Mouse (Mus musculus): ENCODE measurements at regions not wholly inside any gene's neighbourhood (a gene's known extent, or its start where the extent isn't known, plus 50 kb on each side); places are given as distances from the start of the nearest gene placed in this dataset.

DNA sequence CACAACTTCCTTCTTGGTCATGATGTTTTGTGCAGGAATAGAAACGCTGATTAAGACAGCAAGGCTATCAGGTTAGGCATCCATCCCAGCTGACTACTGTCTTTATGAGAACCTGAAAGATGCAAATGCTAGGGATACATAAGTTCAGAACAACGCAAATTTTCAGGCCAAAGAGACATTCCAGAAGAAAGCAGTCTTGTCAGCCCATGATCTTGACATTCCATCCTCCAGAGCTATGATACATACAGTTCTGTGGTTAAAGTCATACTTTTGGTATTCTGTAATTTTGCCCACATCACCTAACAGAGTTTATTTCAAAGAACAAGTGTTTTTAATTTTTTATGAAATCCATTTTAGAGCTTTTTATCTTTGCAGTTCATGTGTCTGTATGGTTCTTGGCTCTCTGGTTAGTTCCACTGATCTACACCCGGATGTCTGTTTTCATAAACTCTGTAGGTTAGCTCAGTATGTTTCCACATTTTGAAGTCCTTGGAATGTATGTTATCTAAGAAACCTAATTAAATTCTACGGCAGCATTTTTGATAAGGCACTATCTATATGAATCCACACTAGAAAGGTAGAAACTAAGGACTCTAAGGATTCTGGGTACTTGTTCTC lies 88.5 kb upstream of the Kcna4 start:
- 91% methylated on average over 4 of the region's 4 CpGs for WGBS
- H3K4me3 ChIP-seq = no peak overlapping the region
- no peaks in the 10 kb centered on the region for H3K27me3 ChIP-seq
- H3K4me2 ChIP-seq = no peak overlapping the region
- no peak for ATAC-seq (ENCODE audit: low FRiP score, low read depth)
- H3K36me3 ChIP-seq = no peaks in the 10 kb centered on the region
- no peak overlapping the region for H3K9ac ChIP-seq
- no peaks in the 10 kb centered on the region for H3K4me1 ChIP-seq (replicated peaks)
- H3K27ac ChIP-seq (replicated peaks) = no peak overlapping the region
- no peaks in the 10 kb centered on the region for H3K9me3 ChIP-seq

DNA sequence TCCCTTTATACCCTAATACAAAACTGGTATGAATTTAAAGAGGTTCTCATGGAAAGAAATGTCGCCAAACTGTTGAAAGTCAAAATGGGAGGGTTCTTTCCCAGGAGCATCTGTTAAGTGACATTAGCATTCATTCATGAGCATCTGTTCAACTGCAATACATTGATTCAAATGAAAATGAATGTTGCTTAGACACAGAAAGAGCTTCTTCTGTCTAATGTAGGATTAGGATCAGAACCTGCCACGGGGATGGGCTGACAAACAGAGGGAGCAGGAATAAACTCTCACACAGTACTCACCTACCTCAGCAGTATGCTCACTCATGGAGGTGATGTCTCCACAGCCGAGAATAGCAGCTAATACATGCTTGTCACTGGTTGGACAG lies 88.0 kb upstream of the Kcna4 start:
- ATAC-seq (ENCODE audit: low FRiP score, low read depth) = no peak
- Histone ChIP-seq H3K9me3 (no peaks in the 10 kb centered on the region), H3K4me2 (no peak overlapping the region), H3K27ac (replicated peaks) (no peak overlapping the region), H3K4me1 (replicated peaks) (no peaks in the 10 kb centered on the region), H3K4me3 (no peak overlapping the region), H3K9ac (no peak overlapping the region), H3K27me3 (no peaks in the 10 kb centered on the region), H3K36me3 (no peaks in the 10 kb centered on the region)
- 53% methylated on average over 3 of the region's 3 CpGs for WGBS

DNA sequence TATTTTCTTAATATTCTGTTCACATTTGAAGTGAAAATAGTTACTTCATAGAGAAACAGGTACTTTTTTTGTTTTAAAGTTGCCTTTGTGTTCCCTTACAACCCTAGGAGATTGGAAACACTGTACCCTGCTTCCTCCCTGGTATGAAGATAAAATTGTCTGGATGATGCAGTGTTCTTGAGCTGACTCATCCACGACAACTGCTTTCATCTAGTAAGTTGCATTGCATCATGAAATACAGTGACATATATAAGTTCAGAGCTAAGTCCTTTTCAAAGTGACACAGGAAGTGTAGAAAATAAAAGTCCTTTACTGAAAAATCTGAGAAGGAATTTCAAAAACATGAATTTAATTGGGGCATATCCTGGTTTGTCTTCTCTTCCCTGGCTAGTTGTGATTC lies 68.9 kb upstream of the Kcna4 start:
- Histone ChIP-seq H3K27ac (replicated peaks) (no peak overlapping the region), H3K9ac (no peak overlapping the region), H3K27me3 (no peaks in the 10 kb centered on the region), H3K4me1 (replicated peaks) (no peaks in the 10 kb centered on the region), H3K4me2 (no peak overlapping the region), H3K4me3 (no peak overlapping the region), H3K9me3 (no peaks in the 10 kb centered on the region), H3K36me3 (no peaks in the 10 kb centered on the region)
- ATAC-seq (ENCODE audit: low FRiP score, low read depth) = no peak
- 84% methylated on average over 1 of the region's 1 CpGs for WGBS

DNA sequence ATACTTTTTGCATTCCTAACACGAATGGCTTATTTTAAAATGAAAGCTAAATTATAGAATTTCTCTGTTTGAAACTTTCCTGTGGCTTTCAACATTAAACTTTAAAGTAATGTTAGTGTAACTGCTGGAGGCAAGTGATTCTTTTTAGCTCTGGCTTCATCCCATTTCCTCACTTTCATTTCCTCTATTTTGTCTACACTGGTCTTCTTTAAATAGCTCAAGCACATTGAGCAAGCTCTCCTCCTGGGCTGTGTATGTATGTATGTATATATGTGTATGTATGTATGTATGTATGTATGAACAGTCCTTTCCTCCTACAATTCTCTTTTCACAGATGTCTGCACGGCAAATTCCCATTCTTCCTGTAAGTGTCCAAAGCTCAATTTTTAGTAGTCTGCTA lies 65.8 kb upstream of the Kcna4 start:
- H3K27me3 ChIP-seq = no peaks in the 10 kb centered on the region
- H3K27ac ChIP-seq (replicated peaks) = no peak overlapping the region
- no peak overlapping the region for H3K4me3 ChIP-seq
- no peak overlapping the region for H3K4me2 ChIP-seq
- no peaks in the 10 kb centered on the region for H3K9me3 ChIP-seq
- H3K4me1 ChIP-seq (replicated peaks) = no peaks in the 10 kb centered on the region
- ATAC-seq (ENCODE audit: low FRiP score, low read depth) = no peak
- H3K9ac ChIP-seq = no peak overlapping the region
- no peaks in the 10 kb centered on the region for H3K36me3 ChIP-seq
- 89% methylated on average over 2 of the region's 2 CpGs for WGBS

DNA sequence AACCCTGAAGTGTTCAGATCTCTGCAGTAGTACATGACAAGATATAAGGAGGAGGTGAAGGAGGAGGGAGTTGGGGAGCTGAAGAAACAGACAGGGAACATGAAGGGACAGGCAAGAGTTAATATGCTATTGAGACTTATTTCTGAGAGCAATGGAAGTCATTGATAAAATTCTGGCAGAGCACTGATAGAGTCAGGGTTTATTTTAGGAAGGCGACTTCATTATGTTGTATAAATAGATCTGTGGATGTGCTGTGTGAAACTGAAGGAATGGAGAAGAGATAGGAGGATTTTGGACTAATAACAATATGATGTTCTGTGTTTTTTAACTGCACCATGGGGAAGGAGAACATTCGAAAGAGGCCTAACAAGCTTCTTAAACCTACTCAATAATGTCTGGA lies 63.0 kb upstream of the Kcna4 start:
- H3K36me3 ChIP-seq = no peaks in the 10 kb centered on the region
- no peaks in the 10 kb centered on the region for H3K27me3 ChIP-seq
- no peak for ATAC-seq (ENCODE audit: low FRiP score, low read depth)
- H3K9ac ChIP-seq = no peak overlapping the region
- H3K4me1 ChIP-seq (replicated peaks) = no peaks in the 10 kb centered on the region
- H3K9me3 ChIP-seq = no peaks in the 10 kb centered on the region
- WGBS = 92% methylated on average over 2 of the region's 2 CpGs
- H3K4me3 ChIP-seq = no peak overlapping the region
- H3K27ac ChIP-seq (replicated peaks) = no peak overlapping the region
- H3K4me2 ChIP-seq = no peak overlapping the region

DNA sequence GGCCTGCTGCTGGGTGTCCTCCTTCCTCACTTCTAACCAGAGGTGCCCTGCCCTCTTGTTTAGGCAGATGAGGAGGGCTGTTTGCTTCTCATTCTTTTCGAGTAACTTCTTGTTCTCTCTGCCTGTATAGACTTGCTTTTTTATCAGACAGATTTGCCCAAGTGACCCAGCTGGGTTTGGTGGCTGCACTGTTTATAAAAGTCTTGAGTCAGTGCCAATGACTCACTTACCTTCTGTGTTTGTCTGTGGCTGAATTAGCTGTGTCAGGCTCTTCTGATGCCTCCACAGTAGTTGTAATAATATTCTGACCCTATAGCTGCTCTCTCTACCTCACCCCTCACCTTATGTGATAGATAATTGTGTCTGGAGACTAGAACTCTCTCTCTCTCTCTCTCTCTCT lies 62.2 kb upstream of the Kcna4 start:
- Histone ChIP-seq H3K4me1 (replicated peaks) (no peaks in the 10 kb centered on the region), H3K27me3 (no peaks in the 10 kb centered on the region), H3K4me2 (no peak overlapping the region), H3K36me3 (no peaks in the 10 kb centered on the region), H3K9me3 (no peaks in the 10 kb centered on the region), H3K27ac (replicated peaks) (no peak overlapping the region), H3K9ac (no peak overlapping the region), H3K4me3 (no peak overlapping the region)
- 89% methylated on average over 1 of the region's 1 CpGs for WGBS
- ATAC-seq (ENCODE audit: low FRiP score, low read depth) = no peak

DNA sequence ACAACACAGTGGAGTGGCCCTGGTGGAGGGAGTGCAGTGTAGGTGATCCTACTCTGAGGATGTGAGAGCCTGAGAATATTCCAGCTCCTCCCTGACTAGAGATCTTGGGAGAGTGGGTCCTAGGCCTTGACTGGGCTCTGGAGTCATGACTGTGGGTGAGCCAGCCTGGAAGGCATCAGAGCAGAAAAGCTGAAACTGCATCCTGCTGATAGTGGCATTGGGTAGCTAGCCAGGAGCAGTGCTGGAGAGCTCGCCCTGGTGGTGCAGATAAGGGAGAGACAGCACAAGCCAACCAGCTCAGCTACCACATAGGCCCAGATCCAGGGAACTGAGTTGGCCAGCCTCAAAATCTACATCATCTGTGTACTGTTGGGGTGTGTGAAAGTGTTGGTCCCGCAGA lies 58.8 kb upstream of the Kcna4 start:
- H3K4me2 ChIP-seq = no peak overlapping the region
- no peak overlapping the region for H3K4me3 ChIP-seq
- H3K27ac ChIP-seq (replicated peaks) = no peak overlapping the region
- 79% methylated on average over 2 of the region's 2 CpGs for WGBS
- no peak overlapping the region for H3K9ac ChIP-seq
- no peak for ATAC-seq (ENCODE audit: low FRiP score, low read depth)
- no peaks in the 10 kb centered on the region for H3K36me3 ChIP-seq
- H3K4me1 ChIP-seq (replicated peaks) = no peaks in the 10 kb centered on the region
- H3K27me3 ChIP-seq = no peaks in the 10 kb centered on the region
- H3K9me3 ChIP-seq = no peaks in the 10 kb centered on the region

DNA sequence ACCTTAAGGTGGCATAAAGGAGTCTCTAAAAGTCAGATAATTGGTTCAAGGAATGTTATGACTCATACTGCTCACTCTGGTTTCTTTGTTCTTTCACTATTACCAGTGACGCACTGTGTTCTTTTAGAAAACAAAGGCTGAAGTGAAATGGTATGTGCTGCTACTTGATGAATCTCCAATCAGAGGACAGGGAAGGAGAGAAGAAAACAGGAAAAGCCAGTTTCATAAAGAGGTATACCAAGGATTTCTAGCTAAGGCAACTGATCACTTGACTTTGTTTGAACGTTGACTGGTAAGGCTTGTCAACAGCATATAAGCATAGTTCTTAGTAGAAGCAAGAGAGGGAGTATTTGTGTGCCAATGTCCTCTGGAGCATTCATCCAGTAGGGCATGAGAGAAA lies 57.6 kb upstream of the Kcna4 start:
- H3K27ac ChIP-seq (replicated peaks) = no peak overlapping the region
- no peaks in the 10 kb centered on the region for H3K4me1 ChIP-seq (replicated peaks)
- no peak overlapping the region for H3K4me3 ChIP-seq
- H3K9ac ChIP-seq = no peak overlapping the region
- no peak overlapping the region for H3K4me2 ChIP-seq
- ATAC-seq (ENCODE audit: low FRiP score, low read depth) = no peak
- WGBS = 71% methylated on average over 2 of the region's 2 CpGs
- H3K9me3 ChIP-seq = no peaks in the 10 kb centered on the region
- no peaks in the 10 kb centered on the region for H3K36me3 ChIP-seq
- H3K27me3 ChIP-seq = no peaks in the 10 kb centered on the region
